Mouse (Mus musculus): ENCODE measurements around the gene Dennd1a. TPM values are rescaled to one million over a fixed set of nuclear protein-coding genes. Genes with fewer than 3 reads are reported as not detected.

Dennd1a gene
- polyA plus RNA-seq, 1 experiment from 2014 or later: 30.3 TPM

DNA sequence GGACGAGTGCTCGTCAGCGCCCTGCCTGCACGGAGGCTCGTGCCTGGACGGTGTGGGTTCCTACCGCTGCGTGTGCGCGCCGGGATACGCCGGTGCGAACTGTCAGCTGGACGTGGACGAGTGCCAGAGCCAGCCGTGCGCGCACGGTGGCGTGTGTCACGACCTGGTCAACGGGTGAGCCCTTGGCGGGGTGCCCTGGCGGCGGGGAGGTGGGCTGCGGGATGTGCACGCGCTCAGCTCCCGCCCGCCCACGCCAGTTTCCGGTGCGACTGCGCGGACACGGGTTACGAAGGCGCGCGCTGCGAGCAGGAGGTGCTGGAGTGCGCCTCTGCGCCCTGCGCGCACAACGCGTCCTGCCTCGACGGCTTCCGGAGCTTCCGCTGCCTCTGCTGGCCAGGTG, 500.7 kb downstream of the Dennd1a start:
- ATAC-seq (no peak), DNase-seq (ENCODE audit: low read depth, low spot score) (no peak)
- in situ Hi-C loops (cut with MboI; ENCODE audit: low pct_unique_long_range_greater_than_20kb): no loop called here
- ChIA-PET CTCF (no interaction called here), POLR2A (no interaction called here)
- no peak for TF ChIP-seq CTCF (IDR thresholded peaks at IDR 0.05)
- H3K27me3 ChIP-seq: no peaks in the 10 kb centered on the region

DNA sequence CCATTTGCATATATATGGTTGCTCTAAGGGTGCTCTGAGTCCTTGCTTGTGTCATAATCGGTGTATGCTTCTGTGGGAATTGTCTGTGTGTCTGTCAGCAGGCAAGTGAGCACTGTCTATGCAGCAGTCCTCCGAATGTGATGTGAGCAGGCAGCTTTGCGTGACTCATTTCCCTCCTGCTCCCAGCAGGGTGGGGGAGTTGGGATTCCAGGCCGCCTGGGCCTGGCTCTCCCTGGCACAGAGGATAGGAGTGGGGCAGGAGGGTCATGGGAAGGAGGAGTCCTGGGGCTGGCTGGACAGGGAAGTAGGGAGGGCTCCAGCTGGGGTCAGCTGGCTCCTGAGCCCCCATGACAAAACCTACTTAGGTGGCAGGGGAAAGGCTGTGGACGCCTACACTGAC, 502.7 kb downstream of the Dennd1a start:
- ChIA-PET CTCF (interaction anchor here (1.5 to 2.6 kb wide), 2 partner anchors 12 to 19 kb away, joined by 4 to 17 read pairs; no protein-coding TSS in a partner anchor), POLR2A (no interaction called here)
- TF ChIP-seq CTCF (IDR thresholded peaks at IDR 0.05): no peak
- H3K27me3 ChIP-seq: no peaks in the 10 kb centered on the region
- ATAC-seq: peak; percentile 76
- DNase-seq (ENCODE audit: low read depth, low spot score): no peak
- in situ Hi-C loops (cut with MboI; ENCODE audit: low pct_unique_long_range_greater_than_20kb): no loop called here

DNA sequence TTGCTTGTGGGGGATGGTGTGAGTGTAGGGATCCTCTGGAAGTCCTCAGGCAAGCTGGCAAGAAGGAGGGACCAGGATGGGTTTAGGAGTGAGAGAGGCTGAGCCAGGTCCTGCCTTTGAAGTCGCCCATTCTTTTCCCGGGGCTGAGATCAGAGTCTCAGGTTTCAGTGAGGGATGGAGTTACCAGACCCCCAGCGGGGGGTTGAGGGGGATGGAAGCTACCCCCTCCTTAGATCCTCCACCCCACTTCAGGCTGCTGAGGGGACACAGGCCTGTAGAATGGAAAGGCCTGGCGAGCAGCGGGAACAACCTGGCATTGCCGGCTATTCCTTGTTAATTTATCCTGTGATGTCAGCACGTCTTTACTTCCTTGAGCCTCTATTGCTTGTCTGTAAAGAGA, 505.2 kb downstream of the Dennd1a start:
- in situ Hi-C loops (cut with MboI; ENCODE audit: low pct_unique_long_range_greater_than_20kb): no loop called here
- ChIA-PET CTCF (no interaction called here), POLR2A (no interaction called here)
- ATAC-seq: no peak
- no peak for TF ChIP-seq CTCF (IDR thresholded peaks at IDR 0.05)
- no peaks in the 10 kb centered on the region for H3K27me3 ChIP-seq
- DNase-seq (ENCODE audit: low read depth, low spot score): no peak

DNA sequence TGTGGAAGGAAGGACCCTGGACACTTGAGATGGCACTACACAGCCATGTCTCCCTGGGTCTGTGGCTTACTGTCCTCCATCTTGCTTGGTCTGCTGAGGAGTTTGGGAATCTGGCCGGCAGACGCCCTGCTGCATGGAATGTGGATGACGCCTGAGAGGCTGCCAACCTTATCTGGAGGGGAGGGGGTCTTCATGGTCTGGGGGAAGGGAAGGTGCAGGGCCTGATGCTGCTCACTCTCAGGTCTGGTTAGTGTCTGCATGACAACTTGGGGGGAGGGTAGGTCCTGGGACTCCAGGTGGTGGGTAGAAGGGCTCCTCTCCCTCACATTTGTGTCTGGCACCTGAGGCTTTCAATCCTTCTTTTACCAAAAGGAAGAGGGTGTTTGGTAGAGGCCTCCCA, 505.8 kb downstream of the Dennd1a start:
- POLR2A ChIA-PET: no interaction called here
- in situ Hi-C loops (cut with MboI; ENCODE audit: low pct_unique_long_range_greater_than_20kb): no loop called here
- ATAC-seq (no peak), DNase-seq (ENCODE audit: low read depth, low spot score) (no peak)
- CTCF ChIA-PET: no interaction called here
- no peaks in the 10 kb centered on the region for H3K27me3 ChIP-seq
- TF ChIP-seq CTCF (IDR thresholded peaks at IDR 0.05): no peak

DNA sequence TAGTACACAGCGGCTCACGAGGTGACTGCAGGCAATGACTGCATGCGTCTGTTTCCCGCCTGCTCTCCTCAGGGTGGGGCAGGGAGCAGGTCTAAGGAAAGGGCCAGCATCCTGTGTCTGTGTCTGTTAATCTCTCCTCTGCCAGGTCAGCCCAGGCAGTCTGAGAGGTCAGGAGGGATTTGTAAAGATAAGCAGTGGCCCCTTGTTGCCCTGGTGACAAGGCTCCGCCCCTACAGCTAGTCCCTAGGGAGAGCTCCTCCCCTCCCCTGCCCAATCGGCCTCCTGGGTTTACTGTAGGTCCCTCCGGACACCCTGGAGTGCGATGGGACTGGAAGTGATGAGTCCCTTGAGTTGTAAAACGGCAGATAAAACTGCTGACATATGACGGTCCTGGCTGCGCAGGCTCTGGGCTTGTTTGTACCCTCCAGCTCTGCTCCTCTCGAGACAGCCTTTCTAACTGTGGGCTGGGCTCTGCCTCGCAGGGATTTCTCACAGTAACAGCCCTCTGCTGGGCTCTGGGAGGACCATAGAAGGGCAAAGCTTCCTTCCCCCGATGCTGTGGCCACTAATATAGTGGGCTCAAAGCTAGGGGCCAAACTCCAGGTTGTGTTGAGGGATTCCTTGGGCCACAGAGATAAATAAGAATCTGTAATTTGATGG, 506.8 kb downstream of the Dennd1a start:
- ChIA-PET CTCF (no interaction called here), POLR2A (no interaction called here)
- ATAC-seq (no peak), DNase-seq (ENCODE audit: low read depth, low spot score) (no peak)
- no peaks in the 10 kb centered on the region for H3K27me3 ChIP-seq
- in situ Hi-C loops (cut with MboI; ENCODE audit: low pct_unique_long_range_greater_than_20kb): no loop called here
- no peak for TF ChIP-seq CTCF (IDR thresholded peaks at IDR 0.05)

DNA sequence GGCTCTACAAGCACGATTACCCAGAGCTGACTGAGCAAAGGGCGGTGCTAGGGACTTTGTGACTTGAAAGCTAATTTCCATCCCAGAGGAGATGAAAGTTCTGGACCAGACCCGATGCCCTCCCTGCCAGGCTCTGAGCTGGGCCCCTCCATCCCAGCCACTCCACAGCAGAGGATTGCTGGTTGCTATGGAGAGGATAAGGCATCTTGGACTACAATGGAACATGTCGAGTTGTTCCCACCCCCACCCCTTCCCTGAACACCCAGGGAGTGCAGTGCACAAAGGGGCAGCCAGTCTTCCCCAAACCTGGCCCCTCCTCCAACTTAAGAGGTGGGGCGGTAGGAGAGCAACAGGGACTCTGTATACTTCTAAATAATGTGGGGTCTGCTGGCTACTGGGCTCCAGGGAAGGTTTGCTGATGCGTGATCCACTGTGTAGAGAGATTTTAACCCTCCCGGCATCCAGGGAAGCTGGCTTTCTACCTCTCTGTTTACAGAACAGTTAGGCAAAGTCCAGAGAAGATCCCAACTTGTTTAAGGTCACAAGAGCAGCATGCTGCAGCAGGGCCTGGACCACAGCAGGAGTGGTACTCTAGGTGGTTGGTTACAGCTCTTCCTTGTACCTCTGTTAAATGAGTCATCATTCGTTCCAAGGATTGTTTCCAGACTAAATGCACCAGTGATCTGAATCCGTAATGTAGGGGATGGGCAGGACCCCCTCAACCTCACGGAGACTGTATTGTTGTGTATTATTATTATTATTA, 509.1 kb downstream of the Dennd1a start:
- CTCF ChIA-PET: interaction anchor here (0.9 to 2.0 kb wide), 4 partner anchors 9 to 248 kb away, joined by 3 to 12 read pairs (median 3); no protein-coding TSS in a partner anchor
- no peak for ATAC-seq

DNA sequence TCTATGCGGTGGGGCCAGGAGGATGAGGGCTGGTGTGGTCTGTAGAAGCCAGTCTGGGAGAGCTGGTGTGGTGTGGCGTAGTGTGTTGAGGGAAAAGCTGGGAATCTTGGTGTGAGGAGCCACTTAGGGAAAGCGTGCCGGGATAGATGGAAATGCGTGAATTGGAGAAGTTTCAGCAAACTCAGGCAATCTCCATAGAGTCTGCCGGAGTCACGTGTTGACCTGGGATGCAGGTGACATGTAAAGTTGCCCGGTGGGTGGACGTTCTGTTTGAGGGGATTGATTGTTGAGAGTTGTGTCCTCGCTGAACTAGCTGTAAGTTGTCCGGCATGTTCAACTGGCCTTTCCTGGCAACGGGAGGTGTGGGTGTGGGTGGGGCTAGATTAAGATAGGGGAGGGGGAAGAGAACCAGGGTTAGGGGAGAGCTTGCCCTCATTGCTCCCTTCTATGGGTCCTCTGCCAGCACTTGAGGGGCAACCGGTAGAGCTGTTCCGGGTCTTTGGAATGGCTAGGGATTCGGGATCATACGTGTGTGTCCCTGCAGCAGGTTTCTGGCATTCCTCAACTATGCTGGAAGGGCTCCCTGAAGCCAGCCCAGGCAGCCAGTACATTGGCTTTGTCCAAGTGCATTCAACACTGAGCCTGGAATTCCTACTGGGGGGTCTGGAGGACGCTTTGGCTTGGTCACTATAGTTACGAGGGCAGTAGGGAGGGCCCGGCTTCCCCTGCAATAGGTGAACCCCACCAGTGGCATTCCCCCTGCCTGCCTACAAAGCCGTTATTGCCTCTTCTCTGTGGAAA, 510.4 kb downstream of the Dennd1a start:
- DNase-seq (ENCODE audit: low read depth, low spot score) (no peak), ATAC-seq (no peak)
- ChIA-PET CTCF (interaction anchor here (1.2 to 2.0 kb wide), 2 partner anchors 7 to 26 kb away, joined by 3 to 12 read pairs; no protein-coding TSS in a partner anchor), POLR2A (interaction anchor here (0.6 kb wide), 1 partner anchor 396 kb away, joined by 3 read pairs; no protein-coding TSS in a partner anchor)
- no peak for TF ChIP-seq CTCF (IDR thresholded peaks at IDR 0.05)
- H3K27me3 ChIP-seq: no peaks in the 10 kb centered on the region
- in situ Hi-C loops (cut with MboI; ENCODE audit: low pct_unique_long_range_greater_than_20kb): no loop called here

More for the DNA sequence above, 509.1 kb downstream of the Dennd1a start:
- DNase-seq (ENCODE audit: low read depth, low spot score): no peak
- in situ Hi-C loops (cut with MboI; ENCODE audit: low pct_unique_long_range_greater_than_20kb): no loop called here
- TF ChIP-seq CTCF (IDR thresholded peaks at IDR 0.05): no peak
- POLR2A ChIA-PET: interaction anchor here (1.0 kb wide), 1 partner anchor 258 kb away, joined by 3 read pairs; no protein-coding TSS in a partner anchor
- no peaks in the 10 kb centered on the region for H3K27me3 ChIP-seq

DNA sequence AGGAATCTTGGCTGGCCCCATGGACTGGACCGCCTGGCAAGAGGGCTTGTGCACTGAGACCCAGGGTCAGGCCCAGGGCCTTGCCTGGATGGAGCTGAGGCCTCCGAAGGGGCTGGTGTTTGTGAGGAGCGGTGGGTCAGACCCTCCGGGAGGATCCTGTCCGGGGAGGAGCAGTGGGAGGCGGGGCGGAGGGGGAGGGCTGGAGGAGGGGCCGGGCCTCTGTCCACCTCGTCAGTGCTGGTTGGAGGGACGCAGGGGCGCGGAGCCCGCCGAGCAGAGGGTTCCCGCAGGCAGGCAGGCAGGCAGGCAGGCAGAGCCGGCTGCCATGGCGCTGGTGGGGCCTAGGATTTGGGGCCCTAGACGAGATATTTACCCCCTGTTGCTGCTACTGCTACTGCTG, 511.2 kb downstream of the Dennd1a start, which contains the start of gene Crb2:
Gene Crb2, plus strand, starts transcription at position 234 of the 400 bp plus-strand sequence.
- no peak for ATAC-seq
- no peak for TF ChIP-seq CTCF (IDR thresholded peaks at IDR 0.05)
- DNase-seq (ENCODE audit: low read depth, low spot score): no peak
- CTCF ChIA-PET: no interaction called here
- in situ Hi-C loops (cut with MboI; ENCODE audit: low pct_unique_long_range_greater_than_20kb): no loop called here
- H3K27me3 ChIP-seq: no peaks in the 10 kb centered on the region
- POLR2A ChIA-PET: interaction anchor here (0.6 kb wide), 1 partner anchor 159 kb away, joined by 3 read pairs; no protein-coding TSS in a partner anchor

DNA sequence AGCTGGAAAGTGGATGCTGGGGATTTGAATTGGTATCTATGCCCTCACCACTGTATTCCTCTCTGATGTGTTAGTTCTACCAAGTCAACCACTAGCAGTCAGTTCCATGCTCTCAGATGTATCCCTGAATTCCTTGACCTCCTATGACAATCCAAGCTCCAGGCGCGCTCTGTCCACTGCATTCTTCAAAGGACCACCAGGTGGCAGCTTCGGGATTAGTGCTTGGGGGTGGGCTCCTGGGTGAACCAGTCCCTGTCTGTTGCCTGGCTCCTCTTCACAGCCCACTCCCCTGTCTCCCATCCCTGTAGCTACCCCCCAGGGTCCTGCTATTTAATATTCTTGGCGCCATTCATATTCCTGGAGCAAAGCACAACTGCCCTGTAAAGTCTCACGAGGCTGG, 512.6 kb downstream of the Dennd1a start:
- POLR2A ChIA-PET: interaction anchor here (0.7 kb wide), 1 partner anchor 29 kb away, joined by 3 read pairs; no protein-coding TSS in a partner anchor
- no peaks in the 10 kb centered on the region for H3K27me3 ChIP-seq
- no peak for TF ChIP-seq CTCF (IDR thresholded peaks at IDR 0.05)
- ATAC-seq (no peak), DNase-seq (ENCODE audit: low read depth, low spot score) (no peak)
- CTCF ChIA-PET: interaction anchor here (0.7 to 4.8 kb wide), 9 partner anchors 9 to 227 kb away, joined by 3 to 75 read pairs (median 4); partner anchors contain the start of gene Strbp
- in situ Hi-C loops (cut with MboI; ENCODE audit: low pct_unique_long_range_greater_than_20kb): loop anchor here (5.0 kb wide), 1 partner anchor 227 kb away; no protein-coding TSS in a partner anchor

All from Patski (cell line).